Mouse (Mus musculus) MEL (cell line): Measurements from ENCODE around the gene Mrps27.

Experiments
- CTCF ChIP-seq, 3 experiments: IDR thresholded peaks in 2 of 3; conservative IDR thresholded peaks in 1 of 3; 2 replicates each; pipeline ENCODE4 v1.5.1; 2011 to 2012; ENCODE audit warnings: low read length in 3 of 3, low read depth in 2 of 3, mild to moderate bottlenecking in 2 of 3, improper control_type of control experiment in 1 of 3, inconsistent platforms in 1 of 3, mixed read lengths in 1 of 3, moderate library complexity in 1 of 3; ENCODE audit not compliant: control insufficient read depth in 1 of 3, insufficient read depth in 1 of 3, poor library complexity in 1 of 3, severe bottlenecking in 1 of 3
- E2F4 ChIP-seq: IDR thresholded peaks from 2 replicates; pipeline ENCODE4 v1.6.1; 2011; ENCODE audit warnings: low read depth, low read length, improper control_type of control experiment, borderline replicate concordance

- TF ChIP-seq CTCF (IDR thresholded peaks at IDR 0.05 in 2 of 3, conservative IDR thresholded peaks at IDR 0.05 in 1 of 3; ENCODE audit: control insufficient read depth in 1 of 3, insufficient read depth in 1 of 3, low read depth in 2 of 3, low read length in 3 of 3, poor library complexity in 1 of 3, severe bottlenecking in 1 of 3) (no peak), E2F4 (no peak)
Measured at GRCm38 (mm10) chr13:99331255-99331654, 13.3 kb upstream of the Mrps27 start.
